Mouse (Mus musculus): ENCODE results near the gene Hipk4.

Hipk4 gene

DNA sequence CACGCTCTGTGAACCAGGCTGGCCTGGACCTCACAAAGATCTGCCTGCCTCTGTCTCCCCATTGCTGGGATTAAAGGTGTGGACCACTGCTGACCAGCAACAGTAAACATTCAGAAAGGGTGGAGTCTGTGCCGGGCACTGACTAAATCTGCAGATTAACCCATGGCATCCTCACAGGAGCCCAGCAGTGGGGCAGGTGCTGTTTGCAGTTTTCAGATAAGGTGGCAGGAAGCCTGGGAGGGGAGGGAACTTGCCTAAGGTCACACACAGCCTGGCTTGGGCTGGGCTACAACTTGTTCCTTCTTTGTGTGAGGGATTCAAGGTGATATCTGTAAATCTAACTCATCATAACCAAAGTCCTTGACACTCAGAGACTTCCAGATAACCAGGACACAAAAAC is 17.5 kb downstream of the Hipk4 start:
- DNase-seq (ENCODE audit: low read depth, low spot score), result no peak

GRCm38 (mm10) chr7:27540935-27541334 is 17.9 kb downstream of the Hipk4 start:
- no peak for DNase-seq (ENCODE audit: low read depth, low spot score)

DNA sequence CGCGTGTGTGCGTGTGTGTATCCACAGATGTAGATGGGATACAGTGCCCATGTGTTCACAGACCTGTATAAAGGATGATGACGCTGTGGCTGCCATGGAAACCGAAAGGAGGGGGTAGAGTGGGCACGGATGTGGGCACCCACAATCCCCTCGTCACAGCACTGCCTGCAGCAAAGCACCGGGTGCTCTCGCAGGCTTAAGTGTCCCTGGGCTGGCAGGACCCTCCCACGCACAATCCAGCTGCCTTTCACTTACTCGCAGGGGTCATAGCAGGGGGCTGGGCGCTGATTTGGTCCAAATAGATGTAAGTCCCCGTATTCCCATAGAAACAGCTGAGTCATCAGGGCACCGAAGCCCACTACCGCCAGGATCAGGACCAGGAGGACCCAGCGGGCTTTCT is 18.4 kb downstream of the Hipk4 start:
- no peak for DNase-seq (ENCODE audit: low read depth, low spot score)

- DNase-seq (ENCODE audit: low read depth, low spot score), result no peak
These were observed 18.9 kb downstream of the Hipk4 start for GRCm38 (mm10) chr7:27541922-27542321.

- peak; percentile 50 for DNase-seq (ENCODE audit: low read depth, low spot score)
These were observed 19.4 kb downstream of the Hipk4 start for GRCm38 (mm10) chr7:27542392-27543033.

DNA sequence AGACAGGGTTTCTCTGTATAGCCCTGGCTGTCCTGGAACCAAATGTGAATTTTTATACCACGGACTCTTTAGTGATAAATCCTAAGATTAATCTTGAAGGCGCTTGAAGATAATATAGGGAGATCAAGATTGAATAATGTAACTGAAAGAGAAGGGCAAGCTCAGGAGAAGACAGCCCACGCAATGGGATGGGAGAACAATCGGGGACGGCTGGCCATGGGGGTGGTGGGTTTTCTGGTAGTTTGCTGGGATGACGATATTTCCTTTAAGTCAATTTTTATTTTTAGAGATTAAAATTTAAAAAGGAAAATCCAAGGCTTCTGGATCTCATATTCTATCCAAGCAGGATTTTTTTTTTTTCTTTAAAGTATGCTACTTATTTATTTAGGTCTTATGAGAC is 20.0 kb downstream of the Hipk4 start:
- DNase-seq (ENCODE audit: low read depth, low spot score), result no peak

DNA sequence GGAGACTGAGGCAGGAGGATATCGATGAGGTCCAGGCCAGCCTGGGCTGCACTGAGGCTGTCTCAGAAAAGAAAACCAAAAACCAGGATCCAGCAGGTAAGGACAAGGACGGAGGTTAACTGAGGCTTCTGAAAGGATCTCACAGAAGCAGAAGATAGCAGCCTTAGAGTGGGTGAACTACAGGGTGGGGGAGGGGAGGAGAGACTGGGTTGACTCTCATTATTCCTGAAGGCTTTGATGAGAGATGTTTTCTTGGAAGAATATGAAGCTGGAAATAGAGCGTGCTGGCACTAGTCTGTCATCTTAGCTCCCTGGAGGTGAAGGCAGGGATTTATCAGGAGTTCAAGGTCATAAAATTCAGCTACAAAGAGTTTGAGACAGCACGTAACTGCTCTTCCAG is 20.8 kb downstream of the Hipk4 start:
- DNase-seq (ENCODE audit: low read depth, low spot score), result no peak

- no peak for DNase-seq (ENCODE audit: low read depth, low spot score)
These were observed 21.8 kb downstream of the Hipk4 start for GRCm38 (mm10) chr7:27544675-27545370.

DNA sequence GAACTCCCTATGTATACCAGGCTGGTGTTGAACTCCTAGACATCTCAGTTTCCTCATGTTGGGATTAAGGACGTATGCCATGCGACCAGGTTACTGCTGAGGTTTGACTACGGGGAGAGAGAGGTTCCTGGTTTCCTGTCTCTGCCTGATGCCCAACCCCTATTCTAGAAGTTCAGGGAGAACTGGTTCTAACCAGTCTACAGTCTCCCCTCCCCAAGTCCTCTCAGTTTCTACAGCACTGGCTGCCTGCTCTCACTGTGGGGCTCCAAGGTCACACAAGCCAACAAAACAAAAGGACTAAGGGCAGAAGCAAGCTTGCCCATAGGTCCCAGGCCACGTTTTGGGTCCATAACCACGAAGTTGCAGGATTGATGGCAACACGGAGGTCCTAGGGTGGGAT is 26.5 kb downstream of the Hipk4 start:
- peak; percentile 61 for DNase-seq (ENCODE audit: low read depth, low spot score)

GRCm38 (mm10) chr7:27552070-27552469 is 29.0 kb downstream of the Hipk4 start:
- no peak for DNase-seq (ENCODE audit: low read depth, low spot score)

DNA sequence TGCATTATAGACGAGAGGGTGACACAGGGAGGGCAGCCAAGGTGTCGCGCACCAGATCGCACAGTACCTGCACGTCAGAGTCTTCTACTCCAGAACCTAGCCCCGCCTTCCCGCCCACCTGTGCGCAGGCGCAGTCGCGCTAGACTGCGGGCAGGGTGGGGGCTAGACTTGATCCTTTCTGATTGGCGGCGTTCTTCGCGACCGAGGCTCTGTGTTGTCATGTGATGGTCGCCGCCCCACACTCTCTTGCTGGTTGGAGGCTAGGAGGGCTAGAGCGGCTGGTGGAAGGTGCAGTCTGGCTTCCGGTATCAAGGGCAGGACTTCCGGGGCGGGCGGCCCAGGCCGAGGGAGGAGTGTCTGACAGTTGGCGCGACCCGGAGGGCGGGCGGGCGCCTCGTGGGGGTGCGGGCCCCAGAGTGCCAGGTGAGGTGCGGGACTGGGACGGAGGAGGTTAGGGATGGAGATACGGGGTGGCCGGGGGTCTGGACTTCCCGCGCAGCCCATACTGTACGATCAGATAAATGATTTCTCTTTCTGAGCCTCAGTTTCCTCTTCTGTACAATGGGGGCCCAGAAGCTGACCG is 30.0 kb downstream of the Hipk4 start, which contains the start of the genes Pld3 and 2310022A10Rik:
Gene Pld3 (minus strand): TSS at position 288 of the 583 bp plus-strand sequence.
Gene 2310022A10Rik (plus strand): TSS at position 303 of the 583 bp plus-strand sequence.
- DNase-seq (ENCODE audit: low read depth, low spot score), result peak; percentile 94

DNA sequence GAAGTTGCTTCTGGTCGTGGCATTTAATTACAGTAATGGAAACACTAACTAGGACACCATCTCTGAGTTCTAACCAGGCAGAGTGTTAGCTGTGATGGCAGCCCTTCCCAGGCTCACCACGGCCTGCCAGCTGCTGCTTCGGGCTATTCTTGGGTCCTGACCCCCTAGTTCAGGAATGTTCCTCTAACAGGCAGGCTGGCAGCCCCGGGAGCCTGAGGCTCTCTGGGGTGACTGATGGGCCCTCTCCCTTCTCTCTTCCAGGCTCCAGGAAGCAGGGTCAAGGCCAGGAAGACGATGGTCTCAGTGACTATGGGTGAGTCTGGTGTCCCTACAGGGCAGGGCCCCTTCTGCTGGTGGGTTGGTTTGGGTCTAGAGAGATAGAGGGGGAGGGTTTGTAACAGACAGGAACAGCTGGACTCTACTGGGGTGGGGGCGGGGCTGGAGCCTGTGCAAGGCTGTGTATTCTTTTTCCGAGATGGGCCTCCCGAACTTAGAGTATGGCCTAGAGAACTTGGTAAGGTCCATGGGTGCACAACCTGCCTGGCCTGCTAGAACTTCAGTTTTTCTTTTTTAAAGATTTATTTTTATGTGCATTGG is 37.3 kb downstream of the Hipk4 start:
- DNase-seq (ENCODE audit: low read depth, low spot score), result no peak

GRCm38 (mm10) chr7:27560978-27561377 is 37.9 kb downstream of the Hipk4 start:
- no peak for DNase-seq (ENCODE audit: low read depth, low spot score)

GRCm38 (mm10) chr7:27569580-27570224 is 46.6 kb downstream of the Hipk4 start:
- no peak for DNase-seq (ENCODE audit: low read depth, low spot score)

DNA sequence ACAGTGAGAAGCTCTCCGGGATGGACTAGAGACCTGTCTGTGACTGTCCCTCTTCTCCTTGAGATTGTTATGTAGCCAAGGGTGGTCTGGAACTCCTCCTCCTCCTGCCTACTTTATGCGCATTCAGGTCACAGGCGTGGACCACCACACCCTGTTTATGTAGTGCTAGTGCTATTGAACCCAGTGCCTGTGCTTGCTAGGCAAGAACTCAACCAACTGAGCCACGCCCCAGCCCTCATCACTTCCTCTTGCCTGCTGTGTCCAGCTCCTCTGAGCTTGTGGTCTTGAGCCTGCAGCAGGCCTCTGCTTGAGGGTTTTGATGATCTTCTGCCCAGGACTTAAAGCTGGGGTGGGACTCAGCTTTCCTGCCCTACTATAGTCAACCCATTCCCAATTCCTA is 49.1 kb downstream of the Hipk4 start:
- peak; percentile 40 for DNase-seq (ENCODE audit: low read depth, low spot score)

- no peak for DNase-seq (ENCODE audit: low read depth, low spot score)
These were observed 51.2 kb downstream of the Hipk4 start for GRCm38 (mm10) chr7:27574124-27574880.

DNA sequence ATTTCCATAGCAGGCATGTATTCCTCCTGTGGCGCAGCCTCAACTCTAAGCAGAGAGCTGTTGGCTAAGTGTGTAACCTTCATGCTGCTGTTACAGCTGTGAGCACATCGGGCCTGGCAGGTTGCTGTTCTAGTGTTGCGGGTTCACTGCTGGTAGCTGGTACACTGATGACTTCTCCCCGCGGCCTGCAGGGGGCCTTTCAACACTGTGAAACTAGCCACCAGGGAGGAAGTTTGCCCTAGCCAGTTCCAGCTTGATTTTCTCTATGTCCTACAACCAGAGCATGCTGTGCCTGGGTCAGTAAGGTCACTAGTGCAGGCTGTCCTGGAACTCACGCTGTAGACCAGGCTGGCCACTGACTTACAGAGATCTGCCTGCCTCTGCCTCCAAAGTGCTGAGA is 53.8 kb downstream of the Hipk4 start:
- no peak for DNase-seq (ENCODE audit: low read depth, low spot score)

DNA sequence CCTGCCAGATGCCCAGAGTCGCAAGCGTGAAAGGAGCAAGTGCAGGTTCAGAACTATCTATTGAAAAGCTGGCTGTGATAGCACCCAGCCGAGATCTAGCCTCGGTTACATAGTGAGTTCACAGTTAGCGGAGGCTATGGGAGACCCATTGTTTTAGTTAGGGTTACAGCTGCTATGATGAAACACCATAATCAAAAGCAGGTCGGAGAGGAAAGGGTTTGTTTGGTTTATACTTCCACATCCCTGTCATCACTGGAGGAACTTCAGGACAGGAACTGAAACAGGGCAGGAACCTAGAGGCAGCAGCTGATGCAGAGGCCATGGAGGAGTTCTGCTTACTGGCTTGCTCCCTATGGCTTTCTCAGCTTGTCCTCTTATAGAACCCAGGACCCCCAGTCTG is 54.5 kb downstream of the Hipk4 start:
- DNase-seq (ENCODE audit: low read depth, low spot score), result no peak

DNA sequence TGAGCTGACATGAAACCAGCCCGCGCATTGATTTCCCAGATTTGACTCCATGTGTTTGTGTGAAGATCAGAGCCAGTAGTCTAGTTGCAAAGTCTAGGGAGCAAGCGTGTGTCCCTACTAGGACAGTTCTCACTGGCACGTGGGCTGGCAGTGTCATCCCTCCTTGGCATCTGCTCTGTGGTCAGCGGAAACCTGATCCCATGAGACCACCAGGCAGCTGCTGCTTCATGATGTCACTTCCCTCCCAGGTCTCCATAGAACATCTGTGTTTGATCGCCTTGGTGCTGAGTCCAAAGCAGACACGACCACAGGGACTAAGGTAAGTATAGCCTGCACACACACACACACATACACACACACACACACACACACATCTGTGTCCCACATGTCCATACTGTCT is 55.4 kb downstream of the Hipk4 start:
- DNase-seq (ENCODE audit: low read depth, low spot score), result no peak

DNA sequence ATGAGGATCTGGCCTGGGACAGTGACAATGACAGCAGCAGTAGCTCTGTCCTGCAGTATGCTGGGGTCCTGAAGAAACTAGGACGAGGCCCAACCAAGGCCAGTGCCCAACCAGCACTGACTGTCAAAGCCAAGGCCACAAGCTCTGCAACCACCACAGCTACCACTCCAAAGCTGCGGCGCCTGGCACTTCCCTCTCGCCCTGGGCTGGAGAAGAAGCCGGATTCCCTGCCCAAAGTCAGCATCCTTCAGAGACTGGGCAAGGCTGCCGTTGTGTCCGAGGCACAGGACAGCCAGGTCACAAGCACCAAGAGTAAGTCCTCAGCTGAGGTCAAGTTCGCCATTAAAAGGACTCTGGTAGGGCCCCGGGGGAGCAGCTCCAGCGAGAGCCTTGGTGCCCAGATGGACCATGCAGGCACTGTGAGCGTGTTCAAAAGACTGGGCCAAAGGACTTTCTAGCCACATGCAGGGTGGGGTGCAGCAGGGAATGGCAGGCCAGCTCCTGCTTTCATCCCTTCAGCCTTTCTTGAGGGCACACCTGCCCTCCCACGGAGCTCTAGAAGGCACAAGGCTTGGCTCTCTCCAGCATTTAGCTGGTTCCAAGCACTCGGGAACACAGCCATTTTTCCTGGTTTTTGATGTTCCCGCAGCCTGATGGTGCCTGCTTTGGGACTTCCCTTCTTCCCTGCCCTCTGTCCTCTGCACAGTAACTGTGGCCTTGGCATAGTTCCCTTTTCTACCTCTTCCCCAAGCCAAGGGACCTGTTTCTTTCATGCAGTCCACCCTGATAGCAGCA is 57.5 kb downstream of the Hipk4 start:
- no peak for DNase-seq (ENCODE audit: low read depth, low spot score)

Data from WW6 (cell line).